Mouse (Mus musculus): ENCODE results near the gene Tfec. TPM values are rescaled to one million over a fixed set of nuclear protein-coding genes. Genes with fewer than 3 reads are reported as not detected.

Tfec gene
- polyA plus RNA-seq, 1 experiment = not detected

DNA sequence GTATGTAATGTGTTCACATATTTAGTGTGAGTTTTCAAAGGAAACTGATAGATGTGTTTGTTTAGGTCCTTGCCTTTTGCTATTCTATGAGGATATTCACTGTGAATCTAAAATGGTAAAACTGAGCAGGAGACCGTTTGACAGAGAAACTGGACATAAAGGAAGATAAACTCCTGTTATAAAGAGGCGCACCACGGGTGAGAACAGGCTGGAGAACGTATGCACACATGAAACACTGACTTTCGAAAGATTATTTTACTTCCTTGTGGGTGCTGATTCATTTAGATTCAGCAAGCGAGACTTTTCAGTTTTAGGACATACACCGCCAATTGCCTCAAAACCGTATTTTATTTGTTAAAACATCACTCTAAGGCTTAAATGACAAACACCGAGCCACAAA, 43.3 kb downstream of the Tfec start:
- no peaks in the 10 kb centered on the region for H3K27me3 ChIP-seq (ENCODE audit: control insufficient read depth, insufficient read depth, low read length)
- TF ChIP-seq CTCF (IDR thresholded peaks at IDR 0.05; ENCODE audit: control insufficient read depth, insufficient read depth, insufficient replicate concordance, low read depth, low read length) = no peak
- no peak for TF ChIP-seq POLR2A (IDR thresholded peaks at IDR 0.05; ENCODE audit: control insufficient read depth, low read depth, low read length)
- no peaks in the 10 kb centered on the region for H3K36me3 ChIP-seq (ENCODE audit: control insufficient read depth, insufficient read depth, low read length)
- H3K27ac ChIP-seq (ENCODE audit: control insufficient read depth, insufficient read depth, low read depth, low read length) = no peak overlapping the region
- no peak overlapping the region for H3K4me3 ChIP-seq (ENCODE audit: control insufficient read depth, low read depth, low read length)
- no peaks in the 10 kb centered on the region for H3K4me1 ChIP-seq (ENCODE audit: control insufficient read depth, insufficient read depth, low read length)

GRCm38 (mm10) chr6:16846521-16846920, 51.7 kb downstream of the Tfec start:
- H3K4me1 ChIP-seq (ENCODE audit: control insufficient read depth, insufficient read depth, low read length) = no peaks in the 10 kb centered on the region
- no peak overlapping the region for H3K4me3 ChIP-seq (ENCODE audit: control insufficient read depth, low read depth, low read length)
- no peaks in the 10 kb centered on the region for H3K36me3 ChIP-seq (ENCODE audit: control insufficient read depth, insufficient read depth, low read length)
- H3K27ac ChIP-seq (ENCODE audit: control insufficient read depth, insufficient read depth, low read depth, low read length) = no peak overlapping the region
- no peaks in the 10 kb centered on the region for H3K27me3 ChIP-seq (ENCODE audit: control insufficient read depth, insufficient read depth, low read length)
- no peak for TF ChIP-seq CTCF (IDR thresholded peaks at IDR 0.05; ENCODE audit: control insufficient read depth, insufficient read depth, insufficient replicate concordance, low read depth, low read length)
- TF ChIP-seq POLR2A (IDR thresholded peaks at IDR 0.05; ENCODE audit: control insufficient read depth, low read depth, low read length) = no peak

- Histone ChIP-seq H3K4me1 (ENCODE audit: control insufficient read depth, insufficient read depth, low read length) (peaks cover 5% of the 10 kb centered on the region; the same call in 1 of the 2 replicates), H3K36me3 (ENCODE audit: control insufficient read depth, insufficient read depth, low read length) (no peaks in the 10 kb centered on the region), H3K27ac (ENCODE audit: control insufficient read depth, insufficient read depth, low read depth, low read length) (no peak overlapping the region), H3K27me3 (ENCODE audit: control insufficient read depth, insufficient read depth, low read length) (no peaks in the 10 kb centered on the region), H3K4me3 (ENCODE audit: control insufficient read depth, low read depth, low read length) (no peak overlapping the region)
- TF ChIP-seq POLR2A (IDR thresholded peaks at IDR 0.05; ENCODE audit: control insufficient read depth, low read depth, low read length) = no peak
- TF ChIP-seq CTCF (IDR thresholded peaks at IDR 0.05; ENCODE audit: control insufficient read depth, insufficient read depth, insufficient replicate concordance, low read depth, low read length) = no peak
Measured at GRCm38 (mm10) chr6:16835631-16836030, 62.6 kb downstream of the Tfec start.

DNA sequence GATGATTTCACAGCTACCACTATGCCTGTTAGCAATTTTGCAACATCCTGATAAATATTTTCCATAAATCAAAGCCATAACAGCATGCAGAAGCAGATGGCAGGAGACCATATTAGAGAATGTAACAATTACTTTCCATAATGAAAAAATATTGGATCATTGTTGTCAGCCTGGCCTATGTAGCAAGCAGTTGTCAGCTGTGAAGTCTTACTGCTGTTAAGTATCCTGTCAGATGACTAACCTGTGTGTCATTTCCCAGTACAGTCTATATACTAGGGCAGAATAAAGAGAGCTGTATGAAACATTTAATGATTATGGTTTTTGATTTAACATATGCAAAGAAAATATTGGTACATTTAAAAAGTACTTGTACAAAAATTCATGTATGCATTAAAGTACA, 69.9 kb downstream of the Tfec start:
- no peak overlapping the region for H3K4me3 ChIP-seq (ENCODE audit: control insufficient read depth, low read depth, low read length)
- H3K27ac ChIP-seq (ENCODE audit: control insufficient read depth, insufficient read depth, low read depth, low read length) = no peak overlapping the region
- TF ChIP-seq POLR2A (IDR thresholded peaks at IDR 0.05; ENCODE audit: control insufficient read depth, low read depth, low read length) (no peak), CTCF (IDR thresholded peaks at IDR 0.05; ENCODE audit: control insufficient read depth, insufficient read depth, insufficient replicate concordance, low read depth, low read length) (no peak)
- no peaks in the 10 kb centered on the region for H3K36me3 ChIP-seq (ENCODE audit: control insufficient read depth, insufficient read depth, low read length)
- H3K27me3 ChIP-seq (ENCODE audit: control insufficient read depth, insufficient read depth, low read length) = no peaks in the 10 kb centered on the region
- no peaks in the 10 kb centered on the region for H3K4me1 ChIP-seq (ENCODE audit: control insufficient read depth, insufficient read depth, low read length)

GRCm38 (mm10) chr6:16821985-16822384, 76.3 kb downstream of the Tfec start:
- TF ChIP-seq CTCF (IDR thresholded peaks at IDR 0.05; ENCODE audit: control insufficient read depth, insufficient read depth, insufficient replicate concordance, low read depth, low read length) (no peak), POLR2A (IDR thresholded peaks at IDR 0.05; ENCODE audit: control insufficient read depth, low read depth, low read length) (no peak)
- Histone ChIP-seq H3K27me3 (ENCODE audit: control insufficient read depth, insufficient read depth, low read length) (no peaks in the 10 kb centered on the region), H3K27ac (ENCODE audit: control insufficient read depth, insufficient read depth, low read depth, low read length) (no peak overlapping the region), H3K4me1 (ENCODE audit: control insufficient read depth, insufficient read depth, low read length) (no peaks in the 10 kb centered on the region), H3K4me3 (ENCODE audit: control insufficient read depth, low read depth, low read length) (no peak overlapping the region), H3K36me3 (ENCODE audit: control insufficient read depth, insufficient read depth, low read length) (no peaks in the 10 kb centered on the region)

- TF ChIP-seq CTCF (IDR thresholded peaks at IDR 0.05; ENCODE audit: control insufficient read depth, insufficient read depth, insufficient replicate concordance, low read depth, low read length) = no peak
- TF ChIP-seq POLR2A (IDR thresholded peaks at IDR 0.05; ENCODE audit: control insufficient read depth, low read depth, low read length) = no peak
- Histone ChIP-seq H3K27ac (ENCODE audit: control insufficient read depth, insufficient read depth, low read depth, low read length) (no peak overlapping the region), H3K36me3 (ENCODE audit: control insufficient read depth, insufficient read depth, low read length) (no peaks in the 10 kb centered on the region), H3K4me1 (ENCODE audit: control insufficient read depth, insufficient read depth, low read length) (no peaks in the 10 kb centered on the region), H3K4me3 (ENCODE audit: control insufficient read depth, low read depth, low read length) (no peak overlapping the region), H3K27me3 (ENCODE audit: control insufficient read depth, insufficient read depth, low read length) (no peaks in the 10 kb centered on the region)
Measured at GRCm38 (mm10) chr6:16806302-16806701, 91.9 kb downstream of the Tfec start.

DNA sequence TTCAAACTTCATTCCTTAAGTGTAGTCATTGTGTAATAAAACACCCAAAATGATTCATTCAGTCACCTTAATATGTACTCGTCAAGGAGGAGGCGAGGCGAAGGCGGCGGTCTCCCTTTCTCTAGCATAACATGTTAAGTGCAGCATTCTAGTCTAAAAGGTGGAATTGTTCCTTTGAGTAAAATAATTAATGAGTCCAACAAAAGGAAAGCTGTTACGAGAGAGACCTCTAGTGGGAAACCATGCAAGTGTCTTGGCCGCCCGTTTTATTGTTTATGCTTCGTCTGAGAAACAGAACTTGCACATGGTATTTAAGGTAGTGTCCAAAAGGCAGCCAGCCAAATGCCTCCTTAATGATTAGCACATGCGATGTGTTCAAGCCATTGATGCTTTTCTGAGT, 100.6 kb downstream of the Tfec start:
- Histone ChIP-seq H3K27ac (ENCODE audit: control insufficient read depth, insufficient read depth, low read depth, low read length) (no peak overlapping the region), H3K36me3 (ENCODE audit: control insufficient read depth, insufficient read depth, low read length) (no peaks in the 10 kb centered on the region), H3K4me3 (ENCODE audit: control insufficient read depth, low read depth, low read length) (no peak overlapping the region), H3K4me1 (ENCODE audit: control insufficient read depth, insufficient read depth, low read length) (no peaks in the 10 kb centered on the region), H3K27me3 (ENCODE audit: control insufficient read depth, insufficient read depth, low read length) (no peaks in the 10 kb centered on the region)
- TF ChIP-seq POLR2A (IDR thresholded peaks at IDR 0.05; ENCODE audit: control insufficient read depth, low read depth, low read length) (no peak), CTCF (IDR thresholded peaks at IDR 0.05; ENCODE audit: control insufficient read depth, insufficient read depth, insufficient replicate concordance, low read depth, low read length) (no peak)

GRCm38 (mm10) chr6:16796914-16797313, 101.3 kb downstream of the Tfec start:
- Histone ChIP-seq H3K27ac (ENCODE audit: control insufficient read depth, insufficient read depth, low read depth, low read length) (no peak overlapping the region), H3K4me1 (ENCODE audit: control insufficient read depth, insufficient read depth, low read length) (no peaks in the 10 kb centered on the region), H3K27me3 (ENCODE audit: control insufficient read depth, insufficient read depth, low read length) (no peaks in the 10 kb centered on the region), H3K4me3 (ENCODE audit: control insufficient read depth, low read depth, low read length) (no peak overlapping the region), H3K36me3 (ENCODE audit: control insufficient read depth, insufficient read depth, low read length) (no peaks in the 10 kb centered on the region)
- TF ChIP-seq CTCF (IDR thresholded peaks at IDR 0.05; ENCODE audit: control insufficient read depth, insufficient read depth, insufficient replicate concordance, low read depth, low read length) = no peak
